Mouse (Mus musculus): ENCODE measurements around the gene Tnk1.
"Not testable (repeated sequence)": the region's sequence is repeated elsewhere in the genome, so short reads cannot be mapped to it uniquely, and the experiment has no call there.

Gene Tnk1

DNA sequence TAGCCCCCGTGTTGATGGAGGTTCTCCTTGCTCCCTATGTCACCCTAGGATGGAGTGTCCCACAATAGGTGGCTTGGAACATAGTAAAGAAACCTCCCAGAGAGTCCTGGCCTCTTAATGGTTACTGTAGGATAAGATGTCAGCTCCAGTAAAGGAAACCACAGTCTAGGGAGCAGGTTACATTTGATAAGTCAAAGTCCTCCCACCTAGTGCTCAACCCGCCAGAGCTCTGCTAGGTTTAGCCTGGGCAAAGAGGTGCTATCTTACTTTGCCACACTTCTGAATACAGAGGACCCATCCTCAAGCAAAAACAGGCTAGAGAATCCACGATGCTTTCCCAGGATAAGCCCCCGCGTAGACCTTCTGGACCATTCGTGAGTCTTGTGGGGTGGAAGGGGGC, 20.4 kb upstream of the Tnk1 start:
- DNase-seq (ENCODE audit: low read depth in 1 of 2, low spot score in 2 of 2), result no peak

- no peak for DNase-seq (ENCODE audit: low read depth in 1 of 2, low spot score in 2 of 2)
These were observed 19.9 kb upstream of the Tnk1 start for GRCm38 (mm10) chr11:69878399-69878798.

DNA sequence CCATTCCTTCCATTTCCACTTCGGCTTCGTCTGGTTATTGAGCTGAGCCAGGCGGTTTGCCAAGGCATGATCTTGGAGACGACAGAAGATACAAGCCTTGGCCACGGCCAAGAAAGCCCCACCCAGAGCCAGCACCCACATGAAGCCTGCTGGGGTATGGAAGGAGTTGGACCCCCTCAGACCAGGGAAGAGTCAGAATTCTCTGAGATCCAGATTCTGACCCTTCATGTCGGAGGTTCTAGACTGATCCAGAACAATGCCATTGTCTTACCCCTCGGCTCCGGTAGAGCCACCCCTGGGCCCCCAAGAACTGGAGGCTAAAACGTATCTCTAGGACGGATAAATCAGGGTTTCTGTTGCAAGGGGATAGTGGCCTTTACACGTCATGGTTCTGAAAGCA, 19.3 kb upstream of the Tnk1 start, which contains the start of gene Tmem95:
Gene Tmem95, minus strand, starts transcription at position 141 of the 400 bp plus-strand sequence.
- no peak for DNase-seq (ENCODE audit: low read depth in 1 of 2, low spot score in 2 of 2)

GRCm38 (mm10) chr11:69876867-69877266, 18.3 kb upstream of the Tnk1 start:
- DNase-seq (ENCODE audit: low read depth in 1 of 2, low spot score in 2 of 2), result peak; percentile 62 to 76

DNA sequence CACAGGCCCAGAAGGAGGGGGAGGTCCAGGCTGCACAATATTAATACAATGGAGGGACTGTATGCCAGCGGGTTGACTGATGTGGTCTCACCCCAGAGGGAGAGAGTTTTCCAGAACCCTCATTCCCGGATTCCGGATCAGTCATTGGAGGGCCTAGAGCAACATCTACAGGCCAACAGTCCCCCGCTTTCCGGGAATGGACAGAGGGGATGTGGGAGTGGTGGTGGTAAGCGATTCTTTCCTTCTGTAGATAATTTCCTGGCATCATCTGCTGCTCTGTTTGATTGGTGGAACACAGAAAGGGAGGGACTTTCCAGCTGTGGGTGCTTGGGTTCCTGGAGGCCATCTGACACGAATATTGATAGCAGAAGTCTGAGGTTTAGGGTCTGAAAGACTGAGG, 17.7 kb upstream of the Tnk1 start:
- no peak for DNase-seq (ENCODE audit: low read depth in 1 of 2, low spot score in 2 of 2)

GRCm38 (mm10) chr11:69872451-69872850, 13.9 kb upstream of the Tnk1 start:
- no peak for DNase-seq (ENCODE audit: low read depth in 1 of 2, low spot score in 2 of 2)

DNA sequence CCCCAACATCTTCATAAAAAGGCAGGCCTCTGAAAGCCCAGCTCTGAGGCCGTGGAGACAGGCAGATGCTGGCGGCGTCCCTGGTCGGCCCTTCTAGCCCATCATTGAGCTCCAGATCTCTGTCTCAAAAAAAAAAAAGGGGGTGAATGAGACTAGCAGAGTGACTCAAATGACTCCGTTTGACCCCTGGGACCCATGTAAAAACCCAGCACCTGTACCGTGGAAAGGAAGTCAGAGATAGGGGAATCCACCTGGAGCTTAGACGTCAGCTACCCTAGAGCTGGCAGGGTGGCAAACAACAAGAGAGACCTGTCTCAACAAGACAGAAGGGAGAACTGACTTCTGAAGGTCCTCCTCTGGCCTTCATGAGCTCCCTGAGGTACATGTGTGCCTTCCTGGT, 13.3 kb upstream of the Tnk1 start:
- no peak for DNase-seq (ENCODE audit: low read depth in 1 of 2, low spot score in 2 of 2)

DNA sequence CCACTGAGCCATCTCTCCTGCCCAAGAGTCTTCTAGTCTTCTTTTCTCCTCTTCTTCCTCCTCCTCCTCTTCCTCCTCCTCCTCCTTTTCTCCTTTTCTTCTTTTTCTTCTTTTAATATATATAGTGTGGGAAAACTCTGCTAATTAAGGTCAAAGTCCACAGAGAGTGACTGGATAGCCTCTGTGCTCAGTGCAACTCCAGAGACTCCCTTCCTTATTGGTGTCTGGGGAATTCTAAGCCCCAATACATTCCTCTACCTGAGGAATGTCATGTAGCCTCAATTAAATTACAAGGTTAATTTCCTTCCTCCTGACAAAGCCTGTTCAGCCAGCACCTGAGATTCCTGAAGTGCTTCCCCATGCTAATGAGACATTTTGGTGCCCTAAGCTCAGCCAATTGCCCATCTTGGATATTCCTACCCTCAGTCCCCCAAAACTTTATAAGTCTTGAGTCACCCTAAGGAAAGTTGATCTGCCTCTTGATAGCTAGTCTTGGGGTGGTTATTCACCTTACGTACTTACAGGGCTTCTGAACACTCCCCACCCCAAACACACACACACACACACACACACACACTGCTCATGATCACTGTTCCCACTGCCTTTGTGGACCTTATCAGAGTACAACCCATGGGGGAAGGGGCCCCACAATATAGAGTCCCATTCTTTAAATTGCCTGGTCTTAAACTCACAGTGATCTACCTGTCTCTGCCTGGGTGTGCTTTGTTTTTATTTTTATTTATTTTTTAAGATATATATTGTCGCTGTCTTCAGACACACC, 11.9 kb upstream of the Tnk1 start:
- no peak for DNase-seq (ENCODE audit: low read depth in 1 of 2, low spot score in 2 of 2)

DNA sequence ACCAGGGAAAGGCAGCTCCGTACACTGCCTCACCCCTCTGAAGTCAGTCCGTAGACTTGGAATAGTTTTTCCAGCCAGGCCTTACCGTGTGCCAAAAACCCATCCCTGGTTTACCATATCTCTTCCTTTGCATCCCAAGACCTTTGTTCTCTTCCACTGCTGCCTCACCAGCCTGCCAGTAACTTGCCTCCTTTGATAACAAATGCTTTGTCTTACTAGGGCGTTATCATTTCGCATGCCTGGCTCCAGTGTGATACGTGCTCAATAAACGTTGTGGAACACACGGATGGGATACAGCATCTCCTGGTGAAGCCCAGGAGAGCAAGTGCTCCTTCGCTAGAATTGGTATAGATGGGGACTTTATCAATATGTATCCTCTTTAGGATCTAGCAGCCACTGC, 8.8 kb upstream of the Tnk1 start:
- DNase-seq (ENCODE audit: low read depth in 1 of 2, low spot score in 2 of 2), result no peak

- DNase-seq (ENCODE audit: low read depth in 1 of 2, low spot score in 2 of 2), result no peak
These were observed 7.0 kb upstream of the Tnk1 start for GRCm38 (mm10) chr11:69865561-69865960.

DNA sequence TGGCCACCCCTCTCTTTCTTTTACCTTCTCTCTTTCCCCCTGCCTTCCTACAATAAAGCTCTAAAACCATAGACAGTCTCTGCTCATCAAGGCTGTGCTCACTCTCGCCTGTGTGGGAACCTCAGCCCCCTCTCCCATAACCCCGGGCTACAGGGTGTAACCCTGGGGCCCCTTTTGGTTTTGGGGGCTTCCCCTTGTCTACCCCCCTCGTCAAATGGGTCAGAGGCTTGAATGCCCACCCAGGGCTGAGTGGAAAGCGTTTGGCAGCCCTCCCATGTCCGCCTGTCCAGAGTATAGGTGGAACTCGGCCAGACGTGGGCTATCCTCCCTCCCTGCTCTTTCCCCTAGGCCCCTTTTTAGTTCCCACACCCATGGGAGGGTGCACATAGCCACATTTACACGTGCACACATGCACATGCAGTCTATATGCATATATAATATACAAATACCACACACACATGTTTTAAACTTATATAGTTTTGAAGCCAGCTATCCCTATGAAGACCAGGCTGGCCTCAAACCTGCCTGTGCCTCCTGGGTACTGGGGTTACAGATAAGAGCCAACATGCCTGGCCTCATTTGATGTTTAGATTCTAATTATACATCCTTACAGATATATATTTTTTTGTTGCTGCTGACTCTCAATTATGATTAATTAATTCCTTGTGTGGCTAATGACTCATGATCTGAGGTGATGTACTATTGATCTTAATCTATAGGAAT, 5.8 kb upstream of the Tnk1 start:
- no peak for DNase-seq (ENCODE audit: low read depth in 1 of 2, low spot score in 2 of 2)

- DNase-seq (ENCODE audit: low read depth in 1 of 2, low spot score in 2 of 2), result not testable (repeated sequence)
These were observed 5.2 kb upstream of the Tnk1 start for GRCm38 (mm10) chr11:69863729-69864128.

GRCm38 (mm10) chr11:69855347-69855746, 3.2 kb downstream of the Tnk1 start:
- DNase-seq (ENCODE audit: low read depth in 1 of 2, low spot score in 2 of 2), result no peak

- DNase-seq (ENCODE audit: low read depth in 1 of 2, low spot score in 2 of 2), result no peak
These were observed 3.9 kb downstream of the Tnk1 start for GRCm38 (mm10) chr11:69854680-69855079.

GRCm38 (mm10) chr11:69853994-69854393, 4.5 kb downstream of the Tnk1 start:
- DNase-seq (ENCODE audit: low read depth in 1 of 2, low spot score in 2 of 2), result no peak

- no peak for DNase-seq (ENCODE audit: low read depth in 1 of 2, low spot score in 2 of 2)
These were observed 7.8 kb downstream of the Tnk1 start for GRCm38 (mm10) chr11:69850754-69851153.

DNA sequence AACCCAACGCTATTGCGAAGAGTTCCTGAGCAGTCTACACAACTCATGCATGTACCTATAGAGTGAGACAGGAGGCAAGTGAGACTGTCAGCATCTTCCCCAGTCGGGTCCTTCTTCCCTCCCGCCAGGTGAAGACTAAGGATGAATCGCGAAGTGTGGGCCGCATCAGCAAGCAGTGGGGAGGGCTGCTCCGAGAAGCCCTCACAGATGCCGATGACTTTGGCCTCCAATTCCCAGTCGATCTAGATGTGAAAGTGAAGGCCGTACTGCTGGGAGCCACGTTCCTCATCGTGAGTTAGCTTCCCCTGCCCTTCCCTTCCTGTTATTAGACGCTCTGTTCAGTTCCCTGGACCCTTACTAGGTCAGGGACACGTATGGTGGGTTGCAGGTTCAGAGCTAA, 8.6 kb downstream of the Tnk1 start:
- no peak for DNase-seq (ENCODE audit: low read depth in 1 of 2, low spot score in 2 of 2)

DNA sequence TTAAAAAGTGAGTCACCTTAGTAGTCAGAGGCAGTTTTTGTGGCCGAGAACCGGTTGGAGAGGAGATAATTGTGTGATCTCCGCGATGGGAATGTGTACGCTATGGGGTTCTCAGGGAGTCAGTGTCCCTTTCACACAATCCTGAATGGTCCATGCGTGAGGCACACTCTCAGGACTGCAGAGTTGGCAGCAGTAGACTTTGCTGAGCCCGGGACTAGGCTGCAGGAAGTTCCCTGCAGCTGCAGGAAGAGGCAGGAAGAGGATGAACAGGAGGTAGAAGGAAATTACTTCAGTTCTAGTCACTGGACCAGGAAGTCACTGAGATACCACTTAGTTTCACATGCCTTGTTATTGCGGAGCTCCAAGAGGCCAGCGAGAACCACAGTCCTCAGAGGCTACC, 9.4 kb downstream of the Tnk1 start:
- no peak for DNase-seq (ENCODE audit: low read depth in 1 of 2, low spot score in 2 of 2)

DNA sequence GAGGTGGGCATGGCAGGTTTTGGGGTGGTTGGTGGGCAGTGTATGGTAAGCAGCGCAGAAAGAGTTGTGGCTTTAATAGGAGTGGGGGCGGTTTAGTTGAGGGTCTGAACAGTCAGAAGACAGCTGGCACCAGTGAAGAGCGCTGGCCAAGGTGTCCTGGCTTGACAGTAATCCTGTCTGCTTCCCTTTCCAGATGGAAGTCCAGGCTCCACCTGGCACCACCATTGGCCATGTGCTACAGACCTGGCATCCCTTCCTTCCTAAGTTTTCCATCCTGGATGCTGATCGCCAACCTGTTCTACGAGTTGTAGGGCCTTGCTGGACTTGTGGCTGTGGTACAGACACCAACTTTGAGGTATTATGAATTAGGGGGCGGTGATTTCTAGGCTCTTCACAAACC, 10.5 kb downstream of the Tnk1 start:
- no peak for DNase-seq (ENCODE audit: low read depth in 1 of 2, low spot score in 2 of 2)

DNA sequence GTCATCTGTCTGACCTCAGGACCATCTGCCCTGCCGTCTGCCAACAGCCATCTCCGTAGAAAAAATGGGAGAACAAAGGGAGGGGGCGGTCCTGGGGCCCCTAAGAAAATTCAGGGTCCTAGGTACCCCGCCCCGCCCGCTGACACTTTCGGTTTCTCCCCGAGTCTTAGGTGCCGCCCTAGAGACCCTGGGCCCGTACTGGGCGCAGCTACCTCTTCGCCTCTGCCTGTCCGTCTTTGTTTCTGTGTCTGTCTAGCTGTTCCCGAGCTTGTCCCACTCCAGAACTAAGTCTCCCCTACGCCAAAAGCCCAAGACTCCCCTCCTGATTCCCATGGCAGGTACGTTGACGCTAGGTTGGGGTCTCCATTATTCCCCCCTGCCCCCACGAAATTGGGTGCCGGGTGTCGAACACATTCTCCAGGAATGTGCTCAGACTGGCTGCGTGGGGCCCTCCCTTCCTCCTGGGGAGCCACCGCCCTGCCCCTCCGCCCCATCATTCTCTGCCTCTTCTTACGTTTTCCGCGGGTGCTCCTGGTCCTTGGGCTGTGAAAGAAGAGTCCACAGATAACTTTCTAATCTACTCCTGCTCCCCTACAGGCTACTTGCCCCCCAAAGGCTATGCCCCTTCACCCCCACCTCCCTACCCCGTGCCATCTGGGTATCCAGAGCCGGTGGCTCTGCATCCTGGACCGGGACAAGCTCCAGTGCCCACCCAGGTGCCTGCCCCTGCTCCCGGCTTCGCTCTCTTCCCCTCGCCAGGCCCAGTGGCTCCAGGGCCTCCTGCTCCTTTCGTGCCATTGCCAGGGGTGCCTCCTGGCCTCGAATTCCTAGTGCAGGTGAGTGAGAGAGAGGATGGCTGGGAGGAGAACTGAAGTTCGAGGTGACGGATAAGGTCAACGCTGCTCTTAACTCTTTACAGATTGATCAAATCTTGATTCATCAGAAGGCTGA, 11.5 kb downstream of the Tnk1 start:
- DNase-seq (ENCODE audit: low read depth in 1 of 2, low spot score in 2 of 2), result no peak

- DNase-seq (ENCODE audit: low read depth in 1 of 2, low spot score in 2 of 2), result peak; percentile 45 to 81
These were observed 12.3 kb downstream of the Tnk1 start, which contains the start of gene Plscr3 for GRCm38 (mm10) chr11:69846198-69846680. Gene Plscr3, plus strand, starts transcription at chr11:69846376.
